ENCODE assay signal across 8 mouse cellular contexts in the genomic region with DNA sequence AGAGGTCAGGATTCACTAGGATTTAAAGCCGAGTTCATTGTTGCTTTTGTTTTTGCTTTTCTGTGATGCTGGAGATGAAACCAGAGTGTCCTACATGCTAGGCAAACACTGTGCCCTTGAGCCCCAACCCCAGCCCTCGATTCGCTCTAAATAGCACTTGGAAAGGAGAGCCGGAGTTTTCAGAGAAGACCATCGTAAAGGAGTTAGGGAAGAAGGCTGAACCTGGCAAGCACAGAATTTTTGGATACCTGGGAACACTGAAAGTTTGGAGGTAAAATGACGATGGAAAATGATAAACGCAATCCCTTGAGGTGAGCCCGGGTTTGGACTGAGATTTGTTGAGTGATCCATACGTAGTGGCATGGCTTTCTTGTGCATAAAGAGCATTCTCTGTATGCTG. TPM values are rescaled to one million over a fixed set of nuclear protein-coding genes. Genes with fewer than 3 reads are reported as not detected.
DNase-seq lines count a peak whose midpoint lies in the region; ATAC-seq and TF ChIP-seq lines count a peak whose summit lies in the region.

No protein-coding gene starts in this region.

- TF ChIP-seq EP300 in liver, postnatal 0 days (IDR thresholded peaks at IDR 0.05; ENCODE audit: low read depth): no peak

- peaks cover 20% of the 10 kb centered on the region; the same call in 1 of the 2 replicates for H3K27me3 ChIP-seq in heart, embryonic 10.5 days (ENCODE audit: insufficient read depth, poor library complexity, severe bottlenecking)
- peaks cover 39% of the 10 kb centered on the region for H3K27me3 ChIP-seq in E14TG2a.4 (ENCODE audit: insufficient read depth, low read length)
- no peaks in the 10 kb centered on the region for H3K27me3 ChIP-seq in hindbrain, embryonic 11.5 days (ENCODE audit: control insufficient read depth, insufficient read depth, low read length)
- H3K27me3 ChIP-seq in liver, postnatal 0 days (ENCODE audit: insufficient read depth, low read length): peaks cover 9% of the 10 kb centered on the region; the same call in 1 of the 2 replicates

- TF ChIP-seq CTCF in E14TG2a.4 (conservative IDR thresholded peaks at IDR 0.05; ENCODE audit: low read length): no peak
- no peak for TF ChIP-seq CTCF in liver, postnatal 0 days (IDR thresholded peaks at IDR 0.05; ENCODE audit: low read depth)

- peak overlapping the region; percentile 75 for H3K4me3 ChIP-seq in heart, embryonic 10.5 days
- peak overlapping the region; percentile 85; the same call in 1 of the 2 replicates for H3K4me3 ChIP-seq in E14TG2a.4 (replicated peaks; ENCODE audit: low read length)
- H3K4me3 ChIP-seq in hindbrain, embryonic 11.5 days (ENCODE audit: low read depth, low read length): peak overlapping the region; percentile 57
- peak overlapping the region; percentile 64; the same call in 1 of the 2 replicates for H3K4me3 ChIP-seq in liver, postnatal 0 days (ENCODE audit: low read depth, low read length)

- peak overlapping the region; percentile 90 for H3K4me2 ChIP-seq in hindbrain, embryonic 11.5 days (replicated peaks; ENCODE audit: low read depth, low read length)
- peak overlapping the region; percentile 80 for H3K4me2 ChIP-seq in liver, postnatal 0 days (ENCODE audit: low read depth, low read length)

- DNase-seq in heart, embryonic 10.5 days (ENCODE audit: low spot score): no peak
- no peak for DNase-seq in heart, adult 18-20 months
- no peak for DNase-seq in hindbrain, embryonic 11.5 days (ENCODE audit: low spot score)
- no peak for DNase-seq in liver, postnatal 0 days
- DNase-seq in adrenal gland, postnatal 10 days: no peak
- no peak for DNase-seq in kidney, adult 8-10 months
- no peak for DNase-seq in right cerebral cortex, postnatal 36 days (ENCODE audit: low spot score in 2 of 2)

- H3K9ac ChIP-seq in hindbrain, embryonic 11.5 days (ENCODE audit: low read depth, low read length): peak overlapping the region; percentile 73
- no peak overlapping the region for H3K9ac ChIP-seq in liver, postnatal 0 days (replicated peaks)

- WGBS in heart, embryonic 10.5 days: 26% methylated on average over 9 of the region's 9 CpGs
- 33% methylated on average over 9 of the region's 9 CpGs for WGBS in hindbrain, embryonic 11.5 days
- WGBS in liver, postnatal 0 days (ENCODE audit: insufficient replicate concordance): 42% methylated on average over 9 of the region's 9 CpGs

- no peak for ATAC-seq in hindbrain, embryonic 11.5 days (ENCODE audit: low FRiP score)
- no peak for ATAC-seq in liver, postnatal 0 days

- H3K36me3 ChIP-seq in heart, embryonic 10.5 days: peaks cover 5% of the 10 kb centered on the region; the same call in 1 of the 2 replicates
- 0 out of 2 replicates have a peak, but pooled peaks cover 3% of the 10 kb centered on the region for H3K36me3 ChIP-seq in E14TG2a.4 (ENCODE audit: insufficient read depth, low read length)
- H3K36me3 ChIP-seq in hindbrain, embryonic 11.5 days (ENCODE audit: control insufficient read depth, insufficient read depth, low read length): no peaks in the 10 kb centered on the region
- no peaks in the 10 kb centered on the region for H3K36me3 ChIP-seq in liver, postnatal 0 days (replicated peaks; ENCODE audit: insufficient read depth, low read length)

- H3K4me1 ChIP-seq in heart, embryonic 10.5 days: peaks cover 51% of the 10 kb centered on the region
- peaks cover 48% of the 10 kb centered on the region for H3K4me1 ChIP-seq in E14TG2a.4 (replicated peaks; ENCODE audit: low read depth, low read length)
- H3K4me1 ChIP-seq in hindbrain, embryonic 11.5 days (replicated peaks; ENCODE audit: control insufficient read depth, insufficient read depth, low read length): peaks cover 5% of the 10 kb centered on the region; the same call in 1 of the 2 replicates
- H3K4me1 ChIP-seq in liver, postnatal 0 days (ENCODE audit: insufficient read depth): peaks cover 24% of the 10 kb centered on the region

- H3K9me3 ChIP-seq in heart, embryonic 10.5 days: no peaks in the 10 kb centered on the region
- H3K9me3 ChIP-seq in E14TG2a.4 (ENCODE audit: low read length): no peaks in the 10 kb centered on the region
- H3K9me3 ChIP-seq in hindbrain, embryonic 11.5 days (ENCODE audit: control insufficient read depth, low read length): no peaks in the 10 kb centered on the region
- no peaks in the 10 kb centered on the region for H3K9me3 ChIP-seq in liver, postnatal 0 days (ENCODE audit: low read length)

- no peak overlapping the region for H3K27ac ChIP-seq in heart, embryonic 10.5 days
- H3K27ac ChIP-seq in hindbrain, embryonic 11.5 days (ENCODE audit: low read depth, low read length): 0 out of 2 replicates have a peak overlapping the region, but pooled peaks have one; percentile 30
- H3K27ac ChIP-seq in liver, postnatal 0 days (ENCODE audit: low read depth): peak overlapping the region; percentile 94

RNA-seq across cellular contexts. Expression of gene Sema4g, which starts 0.6 kb away (rescaled TPM):
- polyA plus RNA-seq in heart, embryonic 10.5 days (2016; fragmentation: Nextera tagmentation; extraction: Ambion mirVana): 1.3 and 3.4 TPM in 2 replicates
- total RNA-seq in heart, adult 18-20 months (2021): under 1 TPM; 0.28 to 0.50 TPM
- polyA plus RNA-seq in hindbrain, embryonic 11.5 days (2014; fragmentation: Nextera tagmentation; extraction: Ambion mirVana): 7.2 and 7.9 TPM in 2 replicates
- 9.3 and 11.3 TPM in 2 replicates for polyA plus RNA-seq in liver, postnatal 0 days (2015; fragmentation: Nextera tagmentation; extraction: Ambion mirVana)
- total RNA-seq in adrenal gland, postnatal 10 days (2021): 10 to 100 TPM; 18.3 to 26.3 TPM

RNA-seq across cellular contexts. Expression of gene Twnk, which starts 17.1 kb away (rescaled TPM):
- polyA plus RNA-seq in heart, embryonic 10.5 days (2016; fragmentation: Nextera tagmentation; extraction: Ambion mirVana): 24.4 and 27.0 TPM in 2 replicates
- 10 to 100 TPM; 32.5 to 32.8 TPM for total RNA-seq in heart, adult 18-20 months (2021)
- polyA plus RNA-seq in hindbrain, embryonic 11.5 days (2014; fragmentation: Nextera tagmentation; extraction: Ambion mirVana): 15.0 and 16.6 TPM in 2 replicates
- polyA plus RNA-seq in liver, postnatal 0 days (2015; fragmentation: Nextera tagmentation; extraction: Ambion mirVana): 9.9 and 10.6 TPM in 2 replicates
- 10 to 100 TPM; 26.2 to 29.5 TPM for total RNA-seq in adrenal gland, postnatal 10 days (2021)

RNA-seq across cellular contexts. Expression of gene Mrpl43, which starts 17.9 kb away (rescaled TPM):
- 63.8 and 66.3 TPM in 2 replicates for polyA plus RNA-seq in heart, embryonic 10.5 days (2016; fragmentation: Nextera tagmentation; extraction: Ambion mirVana)
- total RNA-seq in heart, adult 18-20 months (2021): 10 to 100 TPM; 54.3 to 58.2 TPM
- 69.0 and 75.0 TPM in 2 replicates for polyA plus RNA-seq in hindbrain, embryonic 11.5 days (2014; fragmentation: Nextera tagmentation; extraction: Ambion mirVana)
- 43.6 and 43.8 TPM in 2 replicates for polyA plus RNA-seq in liver, postnatal 0 days (2015; fragmentation: Nextera tagmentation; extraction: Ambion mirVana)
- total RNA-seq in adrenal gland, postnatal 10 days (2021): 10 to 100 TPM; 50.0 to 58.3 TPM

RNA-seq across cellular contexts. Expression of gene Lzts2, which starts 25.9 kb away (rescaled TPM):
- 47.5 and 61.4 TPM in 2 replicates for polyA plus RNA-seq in heart, embryonic 10.5 days (2016; fragmentation: Nextera tagmentation; extraction: Ambion mirVana)
- 10 to 100 TPM; 55.3 to 58.9 TPM for total RNA-seq in heart, adult 18-20 months (2021)
- polyA plus RNA-seq in hindbrain, embryonic 11.5 days (2014; fragmentation: Nextera tagmentation; extraction: Ambion mirVana): 39.7 and 41.0 TPM in 2 replicates
- polyA plus RNA-seq in liver, postnatal 0 days (2015; fragmentation: Nextera tagmentation; extraction: Ambion mirVana): 5.7 and 7.2 TPM in 2 replicates
- total RNA-seq in adrenal gland, postnatal 10 days (2021): 10 to 100 TPM; 63.1 to 77.8 TPM

RNA-seq across cellular contexts. Expression of gene Pdzd7, which starts 57.2 kb away (rescaled TPM):
- polyA plus RNA-seq in heart, embryonic 10.5 days (2016; fragmentation: Nextera tagmentation; extraction: Ambion mirVana): 0.34 and 0.55 TPM in 2 replicates
- not detected for total RNA-seq in heart, adult 18-20 months (2021)
- polyA plus RNA-seq in hindbrain, embryonic 11.5 days (2014; fragmentation: Nextera tagmentation; extraction: Ambion mirVana): 0.62 TPM in 1 of 2 replicates, not detected in the other
- polyA plus RNA-seq in liver, postnatal 0 days (2015; fragmentation: Nextera tagmentation; extraction: Ambion mirVana): not detected in 2 replicates
- total RNA-seq in adrenal gland, postnatal 10 days (2021): under 1 TPM; 0.21 to 0.48 TPM
